Mouse (Mus musculus) layer of hippocampus, adult 2 months (tissue): ENCODE results near the gene Sept1. TPM values are rescaled to one million over a fixed set of nuclear protein-coding genes. Genes with fewer than 3 reads are reported as not detected.

Experiments
- DNase-seq, 2 experiments: peaks; one replicate each; pipeline ENCODE4 v3.0.0; 2022; ENCODE audit warnings: low spot score in 2 of 2
- H3K27ac ChIP-seq: fragments of 200-600 bp; 2 replicates; pipeline ENCODE4 v1.8.1; 2022
- H3K4me3 ChIP-seq: fragments of 200-600 bp; 2 replicates; pipeline ENCODE4 v1.8.1; 2022; ENCODE audit warnings: mild to moderate bottlenecking
- CTCF ChIP-seq: fragments of 200-600 bp; conservative IDR thresholded peaks from 2 replicates; pipeline ENCODE4 v1.8.1; 2022; ENCODE audit warnings: antibody characterized with exemption, mild to moderate bottlenecking, moderate library complexity
- total RNA-seq, 2 experiments: library from RNA; stranded (reverse); gene quantifications; 2 replicates each; pipeline ENCODE4 v1.2.3; 2021

Gene Sept1
- total RNA-seq, 2 experiments from 2014 or later, result 5.0 to 6.3 TPM

GRCm38 (mm10) chr7:127165607-127166493, 67.1 kb downstream of the Sept1 start:
- no peak for TF ChIP-seq CTCF
- Histone ChIP-seq H3K27ac (no peak overlapping the region), H3K4me3 (no peak overlapping the region)
- DNase-seq, result no peak

Other genes with a start within 250 kb of the Sept1 start
- gene Mvp, start 218.5 kb downstream of the Sept1 start, total RNA-seq, result 10 to 100 TPM in 1 of 2 experiments, 1 to 10 TPM in 1; 8.0 to 10.1 TPM
- under 1 TPM in 1 of 2 experiments, not detected in 1; 0.90 TPM for gene Pagr1b, start 216.6 kb downstream of the Sept1 start, total RNA-seq
- gene Pagr1a, start 215.8 kb downstream of the Sept1 start, total RNA-seq, result 10 to 100 TPM; 17.4 to 43.4 TPM
- 10 to 100 TPM; 53.6 to 62.4 TPM for gene Gm42742, start 212.0 kb downstream of the Sept1 start, total RNA-seq
- 100 to 1,000 TPM; 243 to 275 TPM for gene Prrt2, start 211.9 kb downstream of the Sept1 start, total RNA-seq
- 100 to 1,000 TPM; 242 to 258 TPM for gene Maz, start 206.1 kb downstream of the Sept1 start, total RNA-seq
- gene Kif22, start 190.7 kb downstream of the Sept1 start, total RNA-seq, result 1 to 10 TPM; 4.1 to 9.9 TPM
- not detected for gene Zg16, start 145.8 kb downstream of the Sept1 start, total RNA-seq
- gene AI467606, start 141.8 kb downstream of the Sept1 start, total RNA-seq, result 1 to 10 TPM; 1.0 to 2.0 TPM
- gene Qprt, start 110.9 kb downstream of the Sept1 start, total RNA-seq, result not detected
- under 1 TPM; 0.64 to 0.72 TPM for gene Spn, start 95.3 kb downstream of the Sept1 start, total RNA-seq
- gene Cd2bp2, start 37.1 kb downstream of the Sept1 start, total RNA-seq, result 10 to 100 TPM; 88.4 to 97.0 TPM
- gene Tbc1d10b, start 24.7 kb downstream of the Sept1 start, total RNA-seq, result 100 to 1,000 TPM; 102 to 120 TPM
- gene Mylpf, start 24.2 kb downstream of the Sept1 start, total RNA-seq, result 1 to 10 TPM; 1.3 to 1.9 TPM
- 10 to 100 TPM; 18.6 to 21.7 TPM for gene Zfp553, start 69 bp downstream of the Sept1 start, total RNA-seq
- 10 to 100 TPM; 68.3 to 69.2 TPM for gene Zfp771, start 11.1 kb upstream of the Sept1 start, total RNA-seq
- gene Dctpp1, start 27.6 kb upstream of the Sept1 start, total RNA-seq, result 10 to 100 TPM; 18.3 to 23.8 TPM
- gene Sephs2, start 40.9 kb upstream of the Sept1 start, total RNA-seq, result 10 to 100 TPM; 40.0 to 46.7 TPM
- gene Itgal, start 63.1 kb upstream of the Sept1 start, total RNA-seq, result under 1 TPM; 0.20 to 0.36 TPM
- 10 to 100 TPM; 11.4 to 11.8 TPM for gene Zfp768, start 112.5 kb upstream of the Sept1 start, total RNA-seq
- gene Zfp747, start 142.9 kb upstream of the Sept1 start, total RNA-seq, result 1 to 10 TPM; 6.7 to 6.9 TPM
- 1 to 10 TPM; 3.1 to 4.2 TPM for gene 9130019O22Rik, start 154.0 kb upstream of the Sept1 start, total RNA-seq
- 1 to 10 TPM; 7.5 to 8.0 TPM for gene E430018J23Rik, start 160.5 kb upstream of the Sept1 start, total RNA-seq
- gene Zfp764, start 173.7 kb upstream of the Sept1 start, total RNA-seq, result 1 to 10 TPM; 4.4 to 4.5 TPM
- 10 to 100 TPM; 12.2 to 17.3 TPM for gene Zfp688, start 188.9 kb upstream of the Sept1 start, total RNA-seq
- gene Zfp689, start 216.0 kb upstream of the Sept1 start, total RNA-seq, result 1 to 10 TPM; 5.0 to 7.6 TPM
- 10 to 100 TPM; 29.2 to 35.3 TPM for gene Prr14, start 226.5 kb upstream of the Sept1 start, total RNA-seq
- gene Fbrs, start 246.1 kb upstream of the Sept1 start, total RNA-seq, result 10 to 100 TPM; 60.3 to 72.5 TPM